Mouse (Mus musculus): ENCODE measurements around the gene Bms1. TPM values are rescaled to one million over a fixed set of nuclear protein-coding genes. Genes with fewer than 3 reads are reported as not detected.

Bms1 gene
- total RNA-seq (2022) = 10 to 100 TPM; 20.7 to 25.5 (median 24.0) TPM

GRCm38 (mm10) chr6:118419050-118419920 lies at the start of gene Bms1:
Gene Bms1, minus strand, starts transcription at chr6:118419474.
- DNase-seq (ENCODE audit: low spot score in 2 of 2) = peak; percentile 87 to 93

DNA sequence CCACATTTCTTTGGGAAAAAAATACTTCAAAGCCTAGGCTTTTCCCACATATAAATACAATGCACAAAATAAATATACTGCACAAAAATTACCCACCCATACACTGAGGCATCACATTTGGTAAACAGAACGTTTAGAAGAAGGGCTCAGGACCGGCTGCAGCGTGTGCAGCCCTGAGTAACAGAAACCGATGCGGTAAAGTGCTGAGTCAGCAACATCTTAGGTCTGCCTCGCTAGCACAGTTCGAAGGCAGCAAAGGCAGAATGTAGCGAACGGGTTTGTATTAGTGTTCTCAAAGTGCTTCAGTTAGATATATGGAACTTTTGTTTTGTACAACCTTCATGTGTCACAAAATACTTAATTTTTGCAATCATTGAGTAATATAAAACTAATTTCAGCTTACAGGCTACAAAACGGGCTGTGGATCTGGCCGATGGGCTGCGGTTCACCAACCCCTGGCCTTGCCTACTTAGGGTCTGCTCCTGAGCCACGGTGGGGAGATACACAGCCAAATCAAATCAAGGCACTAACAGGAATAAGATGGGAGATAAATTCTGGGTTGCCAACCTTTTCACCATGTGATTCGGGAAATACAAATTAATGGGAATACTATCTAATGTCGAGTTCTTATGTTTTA lies 42.9 kb upstream of the Bms1 start:
- no peak for DNase-seq (ENCODE audit: low spot score in 2 of 2)

GRCm38 (mm10) chr6:118457726-118458125 lies 38.5 kb upstream of the Bms1 start:
- no peak for DNase-seq (ENCODE audit: low spot score in 2 of 2)

DNA sequence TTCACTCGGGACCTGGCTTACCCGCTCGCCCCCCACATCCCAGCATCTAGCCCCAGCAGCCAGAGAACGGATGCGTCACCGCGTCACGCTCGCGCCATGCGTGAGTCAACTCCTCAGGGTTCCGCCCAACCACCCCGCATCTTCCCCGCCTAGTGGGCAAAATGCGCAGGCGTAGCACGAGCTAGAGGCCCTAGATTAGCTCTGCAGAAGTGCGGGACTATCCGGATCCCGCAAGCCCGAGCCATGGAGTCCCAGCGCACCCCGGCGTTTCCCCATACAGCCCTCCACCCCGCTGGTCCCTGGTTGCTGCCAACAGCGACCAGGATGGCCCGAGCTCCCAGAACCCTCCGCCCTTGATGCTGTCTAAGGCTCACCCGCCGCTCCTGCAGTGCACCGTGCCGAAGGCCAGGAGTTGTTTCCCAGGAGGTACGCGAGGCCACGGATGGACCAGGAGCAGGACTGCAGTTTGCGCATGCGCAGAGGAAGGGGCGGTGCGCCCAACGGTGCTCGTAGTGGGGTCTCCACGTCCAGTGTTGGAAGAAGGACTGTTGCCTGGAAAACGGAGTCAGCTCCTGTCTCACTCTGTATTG lies 35.9 kb upstream of the Bms1 start, which contains the start of gene Zfp248:
Gene Zfp248 (minus strand): TSS at position 487 of the 590 bp plus-strand sequence.
- peak; percentile 73 to 78 for DNase-seq (ENCODE audit: low spot score in 2 of 2)

DNA sequence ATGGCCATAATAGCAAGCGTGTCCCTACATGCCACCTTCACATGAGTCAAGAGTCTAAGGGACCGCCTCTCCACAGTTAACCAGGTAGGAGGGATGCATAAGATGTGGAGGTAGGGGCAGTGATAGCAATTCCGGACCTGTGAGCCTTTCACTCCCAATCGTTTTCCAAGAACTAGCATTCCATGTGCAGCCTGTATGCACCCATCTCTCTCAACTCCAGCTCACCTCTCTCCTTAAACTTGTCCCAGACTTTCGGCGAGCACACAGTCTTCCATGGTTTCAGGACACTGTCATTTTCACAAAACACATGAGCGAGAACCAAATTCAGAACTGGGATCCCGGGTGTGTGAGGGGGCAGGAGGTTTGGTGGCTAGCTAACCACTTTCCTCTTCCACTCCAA lies 35.2 kb upstream of the Bms1 start:
- DNase-seq (ENCODE audit: low spot score in 2 of 2) = no peak

DNA sequence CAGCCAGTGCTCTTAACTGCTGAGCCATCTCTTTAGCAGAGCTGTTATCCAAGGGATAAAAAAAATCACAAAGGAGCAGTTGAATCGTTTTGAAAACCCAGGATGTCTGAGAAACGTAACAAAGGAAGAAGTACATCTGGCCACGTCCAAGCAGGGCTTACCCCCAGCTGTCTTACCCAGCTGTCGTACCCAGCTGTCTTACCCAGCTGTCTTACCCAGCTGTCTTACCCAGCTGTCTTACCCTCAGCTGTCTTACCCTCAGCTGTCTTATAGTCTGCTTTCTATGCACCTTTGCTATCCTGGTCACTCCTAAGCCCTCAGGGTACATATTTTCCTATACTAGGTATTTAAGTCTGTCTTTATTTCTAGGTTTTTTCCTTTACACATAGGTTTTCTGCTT lies 12.2 kb upstream of the Bms1 start:
- no peak for DNase-seq (ENCODE audit: low spot score in 2 of 2)

DNA sequence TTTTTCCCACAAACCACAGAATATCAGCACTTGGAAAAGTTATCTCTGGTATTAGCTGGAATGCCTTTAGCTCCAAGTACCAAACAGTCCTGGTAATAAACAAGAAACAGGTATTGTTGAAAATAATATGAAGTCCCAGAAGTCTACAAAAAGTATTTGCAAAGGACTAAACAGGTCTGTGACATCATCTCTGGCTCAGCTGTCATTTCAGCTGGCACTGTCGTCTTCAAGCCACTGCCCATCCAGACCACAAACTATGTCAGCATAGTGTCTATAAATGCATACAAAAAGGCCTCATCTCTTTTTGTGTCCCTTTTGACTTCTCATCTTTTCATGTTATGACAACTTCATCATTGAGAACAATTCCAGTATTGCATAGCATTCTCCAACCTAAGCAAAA lies 7.4 kb upstream of the Bms1 start:
- DNase-seq (ENCODE audit: low spot score in 2 of 2) = no peak

GRCm38 (mm10) chr6:118410428-118410827 lies 8.8 kb downstream of the Bms1 start:
- DNase-seq (ENCODE audit: low spot score in 2 of 2) = no peak

- no peak for DNase-seq (ENCODE audit: low spot score in 2 of 2)
Measured at GRCm38 (mm10) chr6:118408510-118408909, 10.8 kb downstream of the Bms1 start.

- no peak for DNase-seq (ENCODE audit: low spot score in 2 of 2)
Measured at GRCm38 (mm10) chr6:118406421-118406820, 12.9 kb downstream of the Bms1 start.

GRCm38 (mm10) chr6:118390746-118391145 lies 28.5 kb downstream of the Bms1 start:
- no peak for DNase-seq (ENCODE audit: low spot score in 2 of 2)

DNA sequence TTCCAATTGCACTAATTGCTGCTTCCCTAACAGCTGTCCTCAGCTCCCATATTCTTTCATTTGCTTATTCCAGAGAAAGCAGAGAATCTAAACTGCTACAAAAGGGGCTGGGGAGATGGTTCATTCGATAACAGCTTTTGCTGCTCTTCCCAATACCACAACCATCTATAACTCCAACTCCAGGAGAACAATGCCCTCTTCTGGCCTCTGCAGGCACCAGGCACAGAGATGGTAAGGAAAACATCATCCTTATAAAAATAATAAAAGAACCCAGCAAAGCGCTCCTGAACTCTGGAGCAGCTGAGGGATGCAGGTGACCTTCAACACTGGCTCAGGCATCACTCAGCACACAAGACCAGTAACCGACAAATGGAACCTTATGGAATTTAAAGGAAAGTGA lies 33.3 kb downstream of the Bms1 start:
- DNase-seq (ENCODE audit: low spot score in 2 of 2) = no peak

- DNase-seq (ENCODE audit: low spot score in 2 of 2) = no peak
Measured at GRCm38 (mm10) chr6:118381234-118381633, 38.0 kb downstream of the Bms1 start.

GRCm38 (mm10) chr6:118380630-118381029 lies 38.6 kb downstream of the Bms1 start:
- no peak for DNase-seq (ENCODE audit: low spot score in 2 of 2)

DNA sequence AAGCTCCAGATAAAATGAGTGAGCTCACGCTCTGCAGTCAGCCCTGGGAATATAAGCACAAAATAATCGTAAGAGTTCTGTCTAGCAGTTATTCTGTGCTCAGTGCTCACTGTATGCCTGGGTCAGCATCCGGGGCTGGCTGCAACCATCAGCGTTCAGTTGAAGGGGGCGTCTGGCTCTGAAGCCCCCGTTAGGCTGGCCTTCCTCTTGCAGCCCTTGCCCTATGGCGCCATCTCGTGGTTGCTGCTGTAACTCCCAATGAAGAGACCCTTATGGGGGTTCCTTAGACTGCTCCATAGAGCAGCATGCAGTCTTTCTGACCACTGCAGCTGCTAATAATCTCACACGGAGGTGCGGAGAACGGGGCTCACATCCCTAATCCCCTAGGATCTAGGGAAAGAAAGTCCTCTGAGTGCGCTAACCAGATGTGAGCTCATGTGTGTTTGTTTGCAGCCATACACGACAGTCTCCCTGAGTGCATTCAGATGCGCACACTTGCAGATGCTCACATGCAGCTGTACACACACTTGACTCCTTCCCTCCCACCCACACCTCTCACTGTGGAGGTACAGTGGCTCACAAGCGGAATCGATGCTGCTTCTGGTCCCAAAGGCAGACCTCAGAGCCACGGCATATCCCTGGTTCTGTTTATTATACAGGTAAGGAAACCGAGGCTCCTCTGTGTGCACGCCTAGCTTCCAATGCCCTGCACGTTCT lies 39.7 kb downstream of the Bms1 start:
- DNase-seq (ENCODE audit: low spot score in 2 of 2) = peak; percentile 15 to 18

DNA sequence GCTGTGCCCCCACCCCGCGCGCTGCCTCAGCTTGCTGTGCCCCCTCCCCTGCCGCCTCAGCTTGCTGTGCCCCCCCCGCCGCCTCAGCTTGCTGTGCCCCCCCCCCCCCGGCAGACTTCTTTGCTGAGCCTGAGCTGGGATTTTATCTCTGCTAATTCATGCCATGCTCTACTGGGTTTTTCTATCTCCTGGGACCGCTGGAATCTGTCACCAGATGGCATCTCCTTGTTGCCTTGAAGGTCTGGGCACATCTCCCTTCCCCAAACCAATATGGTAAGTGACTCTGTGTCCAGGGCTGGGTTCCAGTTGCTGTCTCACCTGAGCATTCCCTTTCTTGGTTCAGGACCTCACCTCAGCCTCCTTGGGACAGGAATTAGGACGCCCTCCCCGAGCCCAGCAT lies 41.7 kb downstream of the Bms1 start:
- DNase-seq (ENCODE audit: low spot score in 2 of 2) = no peak

DNA sequence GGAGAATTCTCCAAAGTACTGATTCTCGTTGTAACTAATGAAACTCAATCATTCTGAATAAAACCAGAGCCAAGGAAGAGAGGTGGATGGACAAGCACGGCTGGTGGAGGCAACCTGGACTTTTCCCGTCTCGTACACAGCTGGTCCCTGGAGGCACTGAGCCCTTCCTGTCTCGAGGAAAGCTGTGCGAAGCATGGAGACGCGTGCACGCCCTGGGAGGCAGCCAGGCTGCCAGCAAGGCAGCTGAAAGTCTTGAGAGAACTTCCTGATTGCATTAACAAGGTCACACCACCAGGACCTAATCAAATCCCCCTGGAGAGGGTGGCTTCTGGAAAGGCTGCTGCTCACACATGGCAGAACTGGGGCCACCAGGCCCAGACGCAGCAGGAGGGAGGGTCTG lies 43.3 kb downstream of the Bms1 start:
- no peak for DNase-seq (ENCODE audit: low spot score in 2 of 2)

- DNase-seq (ENCODE audit: low spot score in 2 of 2) = no peak
Measured at GRCm38 (mm10) chr6:118375457-118375856, 43.8 kb downstream of the Bms1 start.

DNA sequence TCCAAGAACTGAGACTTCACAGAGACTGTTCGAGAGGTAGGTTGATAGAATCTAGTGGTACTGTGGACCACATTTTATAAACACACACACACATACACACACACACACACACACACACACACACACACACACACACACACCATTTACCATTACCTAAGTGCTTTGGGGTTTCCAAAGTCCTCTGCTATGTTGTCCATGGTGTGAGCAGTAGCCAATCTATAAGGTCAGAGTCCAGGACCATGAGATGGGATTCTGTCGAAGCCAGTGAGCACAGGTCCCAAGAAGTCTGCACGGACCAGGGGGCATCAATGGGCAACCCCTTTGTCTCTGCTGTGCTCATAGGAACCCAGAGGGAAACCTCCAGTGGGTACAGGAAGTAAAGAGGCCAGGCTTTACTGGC lies 44.2 kb downstream of the Bms1 start:
- no peak for DNase-seq (ENCODE audit: low spot score in 2 of 2)

DNA sequence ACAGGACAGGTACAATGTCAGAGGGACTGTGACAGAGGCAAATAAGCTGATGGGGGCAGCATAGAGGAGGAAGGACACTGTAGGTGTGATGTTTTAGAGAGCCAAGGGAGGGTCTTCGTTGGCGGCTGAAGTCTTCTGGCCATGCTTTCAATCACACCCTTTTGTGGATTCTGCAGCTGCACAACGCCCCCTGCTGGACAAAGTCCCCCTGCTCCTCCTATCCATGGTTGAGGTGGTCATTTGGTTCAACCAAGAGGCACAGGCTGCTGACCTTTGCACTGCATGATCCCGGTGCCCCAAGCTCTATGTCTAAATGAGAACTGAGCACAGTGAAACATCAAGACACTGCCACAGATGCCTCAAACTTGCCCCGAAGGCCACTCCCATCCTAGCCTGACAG lies 46.0 kb downstream of the Bms1 start:
- peak; percentile 50 for DNase-seq (ENCODE audit: low spot score in 2 of 2)

DNA sequence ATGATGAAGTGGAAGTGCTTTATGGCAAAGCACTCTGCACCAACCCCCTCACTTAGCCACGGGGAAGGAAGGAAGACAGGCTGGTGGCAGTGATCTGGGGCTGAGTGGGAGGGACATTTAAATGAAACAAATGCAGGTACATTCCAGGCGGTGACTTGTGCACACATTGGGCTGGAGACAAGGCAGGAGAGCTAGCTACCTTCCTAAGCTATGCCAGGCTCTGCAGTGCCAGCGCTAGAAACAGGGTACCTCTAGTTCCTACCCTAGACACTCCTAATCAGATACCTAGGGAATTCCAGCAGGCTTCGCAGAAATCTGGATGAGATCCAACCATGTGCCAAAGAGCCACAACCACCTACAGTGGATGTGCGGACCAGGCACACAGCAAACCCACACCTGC lies 46.5 kb downstream of the Bms1 start:
- no peak for DNase-seq (ENCODE audit: low spot score in 2 of 2)

DNA sequence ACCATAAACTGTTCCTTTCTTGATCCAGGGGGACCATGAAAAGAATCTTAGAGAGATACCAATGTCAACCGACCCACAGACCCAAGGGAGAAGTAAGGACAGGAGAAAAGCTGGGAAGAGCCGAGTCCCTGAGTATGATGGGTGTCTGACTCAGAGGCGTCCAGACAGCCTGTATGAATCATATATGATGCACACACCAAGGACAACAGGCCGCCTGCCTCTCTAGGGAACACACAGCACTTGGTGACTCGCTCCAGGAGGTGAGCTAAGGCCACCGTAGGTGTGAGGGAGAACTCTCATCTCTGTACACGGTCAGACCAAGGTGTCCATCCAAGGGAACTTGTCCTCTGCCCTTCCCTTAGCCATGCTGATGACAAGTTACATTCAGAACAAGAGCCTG lies 51.8 kb downstream of the Bms1 start:
- DNase-seq (ENCODE audit: low spot score in 2 of 2) = no peak
